Mouse (Mus musculus) small intestine, adult 2 months (tissue): ENCODE measurements at regions not wholly inside any gene's neighbourhood (a gene's known extent, or its start where the extent isn't known, plus 50 kb on each side); places are given as distances from the start of the nearest gene placed in this dataset.

Experiments used
- H3K27ac ChIP-seq: fragments of 200-500 bp; 2 replicates; pipeline ENCODE4 v1.5.1; 2012; ENCODE audit warnings: low read depth, low read length, control low read depth, inconsistent platforms; ENCODE audit not compliant: insufficient read depth
- H3K27me3 ChIP-seq: fragments of 200-500 bp; 2 replicates; pipeline ENCODE4 v1.6.1; 2012; ENCODE audit warnings: mild to moderate bottlenecking, moderate library complexity, low read length, inconsistent platforms; ENCODE audit not compliant: control insufficient read depth, insufficient read depth
- H3K36me3 ChIP-seq: fragments of 200-500 bp; 2 replicates; pipeline ENCODE4 v1.6.1; 2012; ENCODE audit warnings: mild to moderate bottlenecking, low read length, control low read depth, inconsistent platforms; ENCODE audit not compliant: control insufficient read depth, insufficient read depth
- H3K4me1 ChIP-seq: fragments of 200-500 bp; 2 replicates; pipeline ENCODE4 v1.6.1; 2012; ENCODE audit warnings: low read length, inconsistent platforms, mixed read lengths; ENCODE audit not compliant: control insufficient read depth, insufficient read depth, insufficient read length
- H3K4me3 ChIP-seq: fragments of 200-500 bp; 2 replicates; pipeline ENCODE4 v1.5.1; 2012; ENCODE audit warnings: low read depth, mild to moderate bottlenecking, control low read depth, inconsistent platforms, low read length, moderate library complexity
- CTCF ChIP-seq: fragments of 200-500 bp; IDR thresholded peaks from 2 replicates; pipeline ENCODE4 v1.5.1; 2012; ENCODE audit warnings: low read depth, mild to moderate bottlenecking, control low read depth, inconsistent platforms, low read length, moderate library complexity, mixed read lengths; ENCODE audit not compliant: insufficient replicate concordance, insufficient read length; ENCODE audit errors: extremely low read depth
- POLR2A ChIP-seq: fragments of 200-500 bp; IDR thresholded peaks from 2 replicates; pipeline ENCODE4 v1.6.1; 2012; ENCODE audit warnings: low read depth, mild to moderate bottlenecking, control low read depth, inconsistent platforms, low read length, moderate library complexity
- whole genome bisulfite sequencing: fragments of 180-500 bp; shearing (Covaris S2); methylation state at CpG from one replicate; pipeline ENCODE4 v1.1.7; 2018; 5-methylcytosine and 5-hydroxymethylcytosine counted together

DNA sequence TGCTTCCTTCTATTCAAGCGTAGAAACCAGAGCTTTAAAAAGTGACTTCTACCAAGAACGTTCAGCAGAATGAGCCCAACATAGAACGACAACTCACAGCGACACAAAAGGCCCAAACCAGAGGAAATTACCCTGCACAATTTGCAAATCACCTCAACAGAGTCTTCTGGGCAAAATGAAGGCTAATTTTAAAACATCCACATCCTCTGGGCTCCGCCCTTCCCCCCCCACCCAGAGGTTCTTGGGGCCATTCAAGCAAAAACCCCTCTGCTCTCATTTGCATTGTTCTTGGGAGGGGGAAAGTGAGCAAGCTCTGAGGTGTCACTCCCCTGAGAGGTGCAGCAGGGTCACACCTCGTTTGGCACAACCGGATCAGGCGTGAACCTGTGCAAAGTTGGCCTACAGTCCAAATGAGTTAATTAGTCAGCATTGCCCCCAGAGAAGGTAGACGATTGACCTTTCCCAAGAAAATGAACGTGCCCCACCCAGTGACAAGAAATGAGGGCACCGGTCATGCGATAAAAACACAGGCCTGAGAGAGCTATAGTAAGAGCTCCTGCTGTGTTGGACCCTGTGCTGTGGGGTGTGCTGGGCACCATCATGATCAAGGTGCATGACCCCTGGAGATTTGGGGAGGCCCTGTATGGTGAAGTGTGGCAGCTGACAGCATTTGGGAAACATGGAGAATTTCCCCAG is 62.7 kb upstream of the Lmo2 start:
- no peaks in the 10 kb centered on the region for H3K27me3 ChIP-seq
- H3K36me3 ChIP-seq, result no peaks in the 10 kb centered on the region
- TF ChIP-seq CTCF, result no peak
- TF ChIP-seq POLR2A, result no peak
- H3K4me3 ChIP-seq, result no peak overlapping the region
- no peak overlapping the region for H3K27ac ChIP-seq
- WGBS, result 47% methylated on average over 12 of the region's 12 CpGs
- H3K4me1 ChIP-seq, result no peaks in the 10 kb centered on the region

DNA sequence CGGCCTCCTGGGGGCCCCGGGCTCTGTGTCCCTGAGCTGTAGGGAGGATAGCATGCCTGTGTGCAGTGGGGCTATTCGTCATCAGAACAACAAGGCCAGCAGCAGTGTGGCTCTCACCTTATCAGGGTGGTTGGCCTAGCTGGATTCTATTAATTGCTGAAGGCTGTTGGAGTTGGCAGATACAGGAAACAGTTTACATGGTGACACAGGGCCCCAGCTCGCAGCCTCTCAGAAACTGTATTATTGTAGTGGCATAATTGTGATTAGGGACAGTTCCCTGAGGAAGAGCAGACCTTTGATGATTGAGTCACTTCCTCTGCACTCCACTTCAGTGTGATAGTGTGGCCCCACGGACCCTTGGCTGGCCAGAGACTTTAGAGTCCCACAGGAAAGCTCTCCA is 61.6 kb upstream of the Lmo2 start:
- Histone ChIP-seq H3K4me3 (no peak overlapping the region), H3K4me1 (no peaks in the 10 kb centered on the region), H3K27ac (no peak overlapping the region), H3K36me3 (no peaks in the 10 kb centered on the region), H3K27me3 (no peaks in the 10 kb centered on the region)
- WGBS, result 46% methylated on average over 5 of the region's 5 CpGs
- TF ChIP-seq CTCF (no peak), POLR2A (no peak)

DNA sequence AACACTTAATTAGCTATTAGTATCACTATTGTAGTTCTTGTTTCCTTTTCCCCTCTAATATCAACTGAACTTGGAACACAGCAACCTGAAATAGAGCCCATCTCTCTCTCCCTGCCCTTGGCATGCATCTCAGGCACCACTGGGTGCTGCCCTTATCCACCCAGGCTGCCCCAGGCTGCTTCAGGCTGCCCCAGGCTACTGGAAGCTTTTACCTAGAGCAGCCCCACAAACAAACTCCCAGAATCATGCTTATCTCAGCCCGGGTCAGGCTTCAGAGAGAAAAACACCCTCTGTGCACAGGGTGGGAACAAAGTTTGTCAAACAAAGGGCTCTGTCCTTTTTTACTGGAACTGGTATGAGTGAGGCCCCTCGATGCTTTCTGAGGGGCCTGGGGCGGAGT is 61.0 kb upstream of the Lmo2 start:
- no peak overlapping the region for H3K4me3 ChIP-seq
- H3K36me3 ChIP-seq, result no peaks in the 10 kb centered on the region
- no peak for TF ChIP-seq CTCF
- no peak for TF ChIP-seq POLR2A
- H3K27ac ChIP-seq, result no peak overlapping the region
- WGBS, result 38% methylated on average over 3 of the region's 3 CpGs
- no peaks in the 10 kb centered on the region for H3K4me1 ChIP-seq
- no peaks in the 10 kb centered on the region for H3K27me3 ChIP-seq

DNA sequence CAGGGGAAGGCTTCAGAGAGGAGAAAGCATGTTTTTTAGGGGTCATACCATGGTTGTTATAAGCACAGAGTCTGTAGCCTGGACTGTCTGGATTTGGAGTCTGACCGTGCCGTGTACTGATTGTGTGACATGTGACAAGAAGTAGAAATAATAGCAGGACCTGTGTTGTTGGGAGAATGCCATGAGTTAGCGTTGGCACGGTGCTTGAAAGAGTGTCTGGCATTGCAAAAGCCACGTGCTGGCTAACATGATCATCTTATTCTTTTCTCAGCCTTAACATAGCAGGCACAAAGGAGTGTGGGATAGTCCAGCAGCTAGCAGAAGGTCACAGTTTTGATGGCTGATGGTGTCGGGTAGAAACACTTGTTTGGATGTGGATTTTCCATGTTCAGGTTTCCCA is 58.1 kb upstream of the Lmo2 start:
- H3K36me3 ChIP-seq, result no peaks in the 10 kb centered on the region

DNA sequence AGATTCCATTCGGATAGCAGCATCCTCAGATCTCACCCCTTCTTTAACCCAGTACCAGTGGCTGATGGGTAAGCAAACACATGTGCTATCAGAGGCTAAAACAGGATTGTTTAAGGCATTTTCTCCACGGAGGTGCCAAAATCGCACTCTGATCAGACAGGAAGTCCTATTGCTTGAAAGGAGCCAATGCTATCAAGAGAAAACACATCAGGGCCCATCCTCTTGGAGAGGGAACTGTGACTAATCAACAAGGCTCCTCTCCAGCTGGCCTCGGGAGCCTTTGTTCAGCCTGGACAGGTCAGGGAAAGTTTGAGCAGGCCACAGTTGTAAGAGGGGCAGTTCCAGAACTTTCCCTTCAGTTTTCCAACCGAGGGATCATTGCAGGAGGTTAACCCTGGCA is 57.4 kb upstream of the Lmo2 start:
- Histone ChIP-seq H3K4me1 (no peaks in the 10 kb centered on the region), H3K4me3 (no peak overlapping the region), H3K36me3 (no peaks in the 10 kb centered on the region), H3K27me3 (no peaks in the 10 kb centered on the region), H3K27ac (no peak overlapping the region)
- WGBS, result 39% methylated on average over 5 of the region's 5 CpGs
- no peak for TF ChIP-seq CTCF
- TF ChIP-seq POLR2A, result no peak

More for the DNA sequence above, 58.1 kb upstream of the Lmo2 start:
- Histone ChIP-seq H3K4me3 (no peak overlapping the region), H3K27me3 (no peaks in the 10 kb centered on the region), H3K27ac (no peak overlapping the region), H3K4me1 (no peaks in the 10 kb centered on the region)
- no peak for TF ChIP-seq CTCF
- TF ChIP-seq POLR2A, result no peak
- 75% methylated on average over 6 of the region's 6 CpGs for WGBS

DNA sequence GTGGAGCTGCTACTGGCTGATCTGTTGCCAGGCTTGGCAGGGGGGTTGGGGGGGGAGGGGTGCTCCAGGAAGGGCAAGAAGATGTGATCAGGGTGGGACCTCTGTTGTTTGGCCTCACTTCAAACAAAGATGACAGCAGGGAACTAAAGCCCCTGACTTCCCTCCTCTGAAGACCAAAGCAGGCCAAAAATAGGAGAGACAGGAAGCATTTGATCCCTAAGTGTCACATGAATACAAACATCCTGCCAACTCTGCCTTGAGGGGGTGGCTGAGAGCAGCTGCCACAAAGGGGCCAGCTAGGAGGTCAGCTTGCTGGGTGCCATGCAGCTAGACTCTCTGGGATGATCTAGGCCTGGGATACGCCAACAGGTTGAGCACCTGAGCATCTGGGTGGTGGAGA is 56.3 kb upstream of the Lmo2 start:
- Histone ChIP-seq H3K36me3 (no peaks in the 10 kb centered on the region), H3K4me3 (no peak overlapping the region), H3K4me1 (no peaks in the 10 kb centered on the region), H3K27ac (no peak overlapping the region), H3K27me3 (no peaks in the 10 kb centered on the region)
- WGBS, result 100% methylated on average over 1 of the region's 1 CpGs
- TF ChIP-seq POLR2A (no peak), CTCF (no peak)

DNA sequence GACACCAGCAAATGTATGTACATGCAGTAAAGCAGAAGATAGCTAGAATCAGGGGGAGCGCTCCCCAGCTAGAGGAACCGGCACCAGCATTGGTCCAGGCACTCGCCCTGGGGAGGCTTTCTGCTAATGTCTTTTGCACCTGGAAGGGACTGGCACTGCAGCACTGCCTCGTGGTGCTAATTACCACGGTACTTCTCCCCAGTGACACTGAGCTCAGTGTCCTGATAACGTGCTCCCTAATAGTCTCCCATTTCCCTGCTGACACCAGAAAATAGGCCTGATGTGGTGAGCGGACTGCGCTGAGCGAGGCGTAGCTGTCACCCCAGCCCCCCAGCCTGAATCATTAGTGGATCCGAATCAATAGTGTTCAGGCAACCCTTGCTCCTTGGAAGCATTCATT is 55.0 kb upstream of the Lmo2 start:
- 74% methylated on average over 11 of the region's 11 CpGs for WGBS
- H3K4me3 ChIP-seq, result no peak overlapping the region
- no peaks in the 10 kb centered on the region for H3K4me1 ChIP-seq
- H3K36me3 ChIP-seq, result no peaks in the 10 kb centered on the region
- no peak overlapping the region for H3K27ac ChIP-seq
- TF ChIP-seq CTCF (no peak), POLR2A (no peak)
- H3K27me3 ChIP-seq, result no peaks in the 10 kb centered on the region

DNA sequence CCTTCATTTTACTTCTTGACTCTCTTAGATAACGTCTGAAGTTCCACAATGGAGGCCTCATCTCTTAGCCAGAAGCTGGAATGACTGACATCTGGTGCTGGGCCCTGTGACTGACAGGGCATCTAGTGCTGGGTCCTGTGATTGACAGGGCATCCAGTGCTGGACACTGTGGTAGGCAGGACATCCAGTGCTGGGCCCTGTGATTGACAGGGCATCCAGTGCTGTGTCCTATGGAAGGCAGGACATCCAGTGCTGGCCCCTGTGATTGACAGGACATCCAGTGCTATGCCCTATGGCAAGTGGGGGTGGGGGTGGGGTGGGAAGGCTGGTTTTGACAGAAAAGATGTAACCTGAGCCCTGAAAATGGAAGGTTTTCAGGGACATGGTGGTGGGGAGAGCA is 52.1 kb upstream of the Lmo2 start:
- Histone ChIP-seq H3K4me3 (no peak overlapping the region), H3K27ac (no peak overlapping the region), H3K27me3 (no peaks in the 10 kb centered on the region), H3K4me1 (no peaks in the 10 kb centered on the region), H3K36me3 (no peaks in the 10 kb centered on the region)
- TF ChIP-seq POLR2A, result no peak
- no peak for TF ChIP-seq CTCF
- WGBS, result 88% methylated on average over 1 of the region's 1 CpGs
